Mouse (Mus musculus) megakaryocyte, embryonic 14.5 days (primary cell): ENCODE results near the gene Zdhhc5.

Source experiments
- FLI1 ChIP-seq: IDR thresholded peaks from 2 replicates; pipeline ENCODE4 v1.6.1; 2012; ENCODE audit warnings: low read length, inconsistent platforms, mixed read lengths
- GATA1 ChIP-seq: IDR thresholded peaks from 3 replicates; pipeline ENCODE4 v1.6.1; 2012; ENCODE audit warnings: mixed read lengths, low read length, inconsistent platforms, borderline replicate concordance

- TF ChIP-seq GATA1, result no peak
- no peak for TF ChIP-seq FLI1
Measured at GRCm38 (mm10) chr2:84655864-84656263, 59.1 kb downstream of the Zdhhc5 start.
